Mouse (Mus musculus) limb, embryonic 11.5 days (tissue): ENCODE measurements at regions not wholly inside any gene's neighbourhood (a gene's known extent, or its start where the extent isn't known, plus 50 kb on each side); places are given as distances from the start of the nearest gene placed in this dataset.

Source experiments
- ATAC-seq: fragments of 200-750 bp; cut with Nextera tagmentation; 2 replicates; pipeline ENCODE4 v1.8.0; 2017; ENCODE audit warnings: low read depth; ENCODE audit not compliant: insufficient number of reproducible peaks, low FRiP score, low TSS enrichment
- DNase-seq: peaks from one replicate; pipeline ENCODE4 v3.0.0-alpha.2; 2015; ENCODE audit warnings: low spot score
- H3K27ac ChIP-seq: fragments of 300-500 bp; sonication (generic); replicated peaks from 2 replicates; pipeline ENCODE4 v1.5.1; 2014; ENCODE audit warnings: low read depth, mild to moderate bottlenecking, low read length
- H3K27me3 ChIP-seq: fragments of 300-500 bp; sonication (generic); 2 replicates; pipeline ENCODE4 v1.6.1; 2014; ENCODE audit warnings: mild to moderate bottlenecking, low read length, mixed read lengths; ENCODE audit not compliant: control insufficient read depth, insufficient read depth
- H3K36me3 ChIP-seq: fragments of 300-500 bp; sonication (generic); 2 replicates; pipeline ENCODE4 v1.6.1; 2014; ENCODE audit warnings: mild to moderate bottlenecking, low read length, moderate library complexity, mixed read lengths; ENCODE audit not compliant: control insufficient read depth, insufficient read depth
- H3K4me1 ChIP-seq: fragments of 300-500 bp; sonication (generic); 2 replicates; pipeline ENCODE4 v1.6.1; 2014; ENCODE audit warnings: low read length, mixed read lengths; ENCODE audit not compliant: control insufficient read depth, insufficient read depth
- H3K4me2 ChIP-seq: fragments of 300-500 bp; sonication (generic); 2 replicates; pipeline ENCODE4 v1.6.1; 2014; ENCODE audit warnings: low read depth, mild to moderate bottlenecking, moderate library complexity; ENCODE audit not compliant: severe bottlenecking
- H3K4me3 ChIP-seq: fragments of 300-500 bp; sonication (generic); 2 replicates; pipeline ENCODE4 v1.5.1; 2014; ENCODE audit warnings: low read depth, low read length
- H3K9ac ChIP-seq: fragments of 300-500 bp; sonication (generic); 2 replicates; pipeline ENCODE4 v1.6.1; 2014; ENCODE audit warnings: mild to moderate bottlenecking, low read length
- H3K9me3 ChIP-seq: fragments of 300-500 bp; sonication (generic); 2 replicates; pipeline ENCODE4 v1.6.1; 2016; ENCODE audit warnings: low read length; ENCODE audit not compliant: control insufficient read depth
- WGBS: fragments of 180-500 bp; shearing (Covaris S2); extraction: QIAGEN DNeasy Blood & Tissue Kit; methylation state at CpG from one replicate; pipeline ENCODE4 v1.1.7; 2014; 5-methylcytosine and 5-hydroxymethylcytosine counted together

DNA sequence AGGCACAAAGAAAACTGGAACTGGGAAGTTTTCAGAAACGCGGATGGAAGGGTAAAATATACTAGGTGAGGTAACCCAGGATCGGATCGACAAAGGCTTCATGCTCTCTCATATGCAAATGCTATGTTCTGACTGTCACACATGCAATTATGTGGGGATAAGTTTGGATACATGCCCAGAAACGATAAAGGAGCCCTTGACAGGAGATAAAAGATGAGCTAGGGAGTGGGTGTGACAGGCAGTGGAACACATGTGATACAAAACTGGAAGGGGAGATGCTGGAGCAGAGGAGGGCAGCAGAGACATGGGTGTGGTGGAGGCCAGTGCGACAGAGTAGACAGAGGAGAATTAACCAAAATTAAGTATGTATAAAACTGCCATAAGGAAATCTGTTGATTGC lies 250.5 kb upstream of the Fbxl7 start:
- Histone ChIP-seq H3K36me3 (no peaks in the 10 kb centered on the region), H3K27ac (no peak overlapping the region), H3K9me3 (no peaks in the 10 kb centered on the region), H3K4me3 (no peak overlapping the region), H3K4me2 (no peak overlapping the region), H3K4me1 (no peaks in the 10 kb centered on the region), H3K9ac (no peak overlapping the region), H3K27me3 (no peaks in the 10 kb centered on the region)
- WGBS, result 89% methylated on average over 6 of the region's 6 CpGs
- ATAC-seq (no peak), DNase-seq (no peak)

DNA sequence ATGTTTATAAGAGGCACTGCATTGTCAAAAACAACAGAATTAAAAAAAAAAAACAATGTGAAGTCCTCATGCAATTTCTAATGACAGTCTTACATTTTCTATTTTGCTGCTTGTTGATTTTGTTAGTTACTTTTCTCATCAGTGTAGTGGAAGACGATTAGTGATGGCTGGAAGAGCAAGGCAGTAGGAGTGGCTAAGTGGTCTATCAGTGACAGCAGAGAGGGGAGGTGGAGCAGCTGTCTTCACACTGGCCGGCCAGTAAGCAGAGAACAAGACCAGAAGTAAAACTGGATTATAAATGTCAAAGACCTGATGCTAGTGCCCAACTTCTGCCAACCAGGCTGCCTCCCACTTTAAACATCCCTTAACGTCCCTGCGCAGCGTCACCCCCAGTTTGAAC lies 265.6 kb upstream of the Fbxl7 start:
- no peaks in the 10 kb centered on the region for H3K36me3 ChIP-seq
- H3K4me2 ChIP-seq, result no peak overlapping the region
- no peak overlapping the region for H3K4me3 ChIP-seq
- H3K27ac ChIP-seq, result no peak overlapping the region
- H3K4me1 ChIP-seq, result no peaks in the 10 kb centered on the region
- no peak for ATAC-seq
- H3K9me3 ChIP-seq, result no peaks in the 10 kb centered on the region
- no peaks in the 10 kb centered on the region for H3K27me3 ChIP-seq
- DNase-seq, result no peak
- WGBS, result 69% methylated on average over 5 of the region's 5 CpGs
- no peak overlapping the region for H3K9ac ChIP-seq

DNA sequence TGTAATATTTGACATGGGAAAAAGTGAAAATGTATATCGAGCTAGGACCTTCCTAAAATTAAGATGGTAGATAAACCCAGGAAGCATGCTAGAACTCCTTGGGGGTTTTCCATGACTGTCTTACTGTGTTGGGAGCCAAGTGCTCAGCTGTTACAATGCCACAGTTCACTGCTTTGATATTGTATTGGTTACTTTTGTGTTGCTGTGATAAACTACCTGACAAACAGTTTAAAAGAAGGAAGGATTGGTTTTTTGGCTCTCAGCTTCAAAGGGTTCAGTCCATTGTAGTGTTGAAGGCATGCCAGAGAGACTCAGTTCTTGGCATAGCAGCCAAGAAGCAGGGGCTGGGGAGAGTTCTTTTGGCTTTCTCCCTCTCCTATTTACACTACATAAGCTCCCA lies 272.1 kb upstream of the Fbxl7 start:
- no peak overlapping the region for H3K4me2 ChIP-seq
- H3K27me3 ChIP-seq, result no peaks in the 10 kb centered on the region
- no peaks in the 10 kb centered on the region for H3K36me3 ChIP-seq
- H3K4me3 ChIP-seq, result no peak overlapping the region
- H3K4me1 ChIP-seq, result no peaks in the 10 kb centered on the region
- ATAC-seq, result no peak
- no peaks in the 10 kb centered on the region for H3K9me3 ChIP-seq
- no peak overlapping the region for H3K9ac ChIP-seq
- H3K27ac ChIP-seq, result no peak overlapping the region
- no peak for DNase-seq
- WGBS, result 92% methylated on average over 1 of the region's 1 CpGs

DNA sequence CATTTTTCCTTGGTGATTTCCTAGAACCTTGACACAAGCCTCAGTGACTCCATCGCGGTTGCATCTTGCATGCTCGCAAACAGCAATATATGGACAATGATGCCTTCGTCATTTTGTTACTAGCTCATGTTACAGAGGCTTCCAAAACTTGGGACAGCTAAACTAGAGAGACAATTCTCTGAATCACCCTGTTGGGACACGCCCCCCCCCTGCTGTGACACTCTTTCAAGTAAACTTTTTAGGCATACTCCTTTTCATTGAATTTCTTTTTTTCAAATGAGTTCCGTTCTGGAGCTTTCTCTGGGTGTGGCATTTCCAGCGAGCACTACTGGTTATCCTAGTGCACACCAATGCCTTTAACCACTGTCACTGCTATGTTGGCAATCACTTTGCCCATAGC lies 274.5 kb upstream of the Fbxl7 start:
- ATAC-seq (no peak), DNase-seq (no peak)
- Histone ChIP-seq H3K9ac (no peak overlapping the region), H3K4me3 (no peak overlapping the region), H3K36me3 (no peaks in the 10 kb centered on the region), H3K4me2 (no peak overlapping the region), H3K9me3 (no peaks in the 10 kb centered on the region), H3K27ac (no peak overlapping the region), H3K4me1 (no peaks in the 10 kb centered on the region), H3K27me3 (no peaks in the 10 kb centered on the region)
- WGBS, result 90% methylated on average over 7 of the region's 7 CpGs

DNA sequence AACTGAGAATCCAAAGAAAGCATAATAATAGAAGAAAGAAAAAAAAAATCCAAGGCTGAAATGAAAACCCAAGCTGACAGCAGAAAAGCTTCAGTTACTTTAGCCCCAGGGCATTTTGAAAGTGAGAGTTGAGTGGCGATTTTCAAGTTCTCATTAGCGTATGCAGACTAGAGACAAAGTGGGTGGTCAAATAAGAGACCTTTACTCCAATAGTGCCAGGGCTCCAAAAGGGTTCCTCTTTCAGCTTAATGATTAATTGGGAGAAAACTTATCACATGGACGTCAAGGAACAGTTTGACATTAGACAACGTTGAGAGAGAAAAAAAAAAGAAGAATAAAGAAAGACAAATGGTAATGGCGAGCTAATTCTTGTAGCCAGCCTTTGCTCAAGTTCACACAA lies 278.1 kb upstream of the Fbxl7 start:
- Histone ChIP-seq H3K4me1 (no peaks in the 10 kb centered on the region), H3K27ac (no peak overlapping the region), H3K4me2 (no peak overlapping the region), H3K4me3 (no peak overlapping the region), H3K9ac (no peak overlapping the region), H3K9me3 (no peaks in the 10 kb centered on the region), H3K36me3 (no peaks in the 10 kb centered on the region), H3K27me3 (no peaks in the 10 kb centered on the region)
- 44% methylated on average over 5 of the region's 5 CpGs for WGBS
- ATAC-seq (no peak), DNase-seq (no peak)

DNA sequence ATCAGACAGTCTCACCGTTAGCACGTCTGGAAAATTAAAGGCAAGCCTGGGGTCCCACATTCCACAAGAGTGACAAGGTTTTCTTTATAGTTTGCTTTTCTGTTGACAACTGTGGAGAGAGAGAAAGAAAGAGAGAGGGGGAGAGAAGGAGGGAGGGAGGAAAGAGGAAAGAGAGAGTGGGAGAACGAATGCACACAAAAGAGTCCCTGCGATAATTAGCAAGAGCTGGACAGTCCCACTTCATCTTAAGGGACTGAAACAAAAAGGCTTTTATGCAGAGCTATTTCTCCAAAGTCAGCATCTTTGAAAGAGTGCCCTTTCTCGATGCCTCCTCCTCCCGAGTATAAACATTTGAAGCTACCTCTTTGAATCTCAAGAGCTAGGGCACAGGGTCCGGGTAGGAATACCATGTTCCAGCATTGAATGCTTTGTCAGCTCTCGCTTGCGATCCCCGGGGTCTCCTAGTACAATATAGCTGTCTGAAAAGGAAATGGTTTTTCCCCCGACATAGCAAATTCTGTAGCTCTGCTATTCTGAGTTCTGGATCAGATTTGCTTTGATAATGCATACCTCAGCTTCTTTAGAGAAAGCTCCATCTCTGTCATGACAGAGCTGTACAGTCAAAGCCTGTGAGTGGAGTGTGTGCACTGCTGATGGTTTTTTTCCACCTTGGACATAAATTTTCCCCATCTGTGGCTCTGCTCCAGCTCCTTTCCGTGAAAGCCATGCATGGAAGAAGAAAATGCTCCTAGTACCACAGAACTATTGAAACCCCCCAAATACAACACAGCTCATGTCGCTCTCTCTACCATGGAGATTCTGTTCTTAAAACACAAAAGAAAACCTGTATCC lies 282.9 kb upstream of the Fbxl7 start:
- H3K4me3 ChIP-seq, result no peak overlapping the region
- no peak overlapping the region for H3K27ac ChIP-seq
- H3K9me3 ChIP-seq, result no peaks in the 10 kb centered on the region
- no peaks in the 10 kb centered on the region for H3K4me1 ChIP-seq
- no peak overlapping the region for H3K9ac ChIP-seq
- DNase-seq (no peak), ATAC-seq (no peak)
- H3K36me3 ChIP-seq, result no peaks in the 10 kb centered on the region
- no peaks in the 10 kb centered on the region for H3K27me3 ChIP-seq
- no peak overlapping the region for H3K4me2 ChIP-seq
- WGBS, result 76% methylated on average over 13 of the region's 13 CpGs

DNA sequence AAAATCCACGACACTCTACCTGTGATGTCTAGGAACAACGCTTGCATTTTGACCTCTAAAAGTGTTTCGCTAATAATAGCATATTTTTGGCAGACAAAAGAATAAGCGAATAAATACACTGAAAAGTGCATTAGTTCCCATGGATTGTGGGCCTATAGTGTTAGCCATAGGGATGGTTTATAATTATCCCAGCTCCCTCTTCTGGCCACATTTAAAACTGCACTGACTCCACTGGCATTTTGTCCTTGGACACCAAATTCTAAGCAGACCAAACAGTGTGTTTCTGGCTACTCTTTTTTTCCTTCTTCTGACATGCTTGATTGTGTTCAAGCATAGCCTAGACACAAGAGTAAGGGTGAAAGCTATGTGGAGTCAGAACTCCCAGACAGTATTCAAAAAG lies 276.8 kb upstream of the Ank start:
- Histone ChIP-seq H3K27me3 (no peaks in the 10 kb centered on the region), H3K4me1 (no peaks in the 10 kb centered on the region), H3K36me3 (no peaks in the 10 kb centered on the region), H3K9me3 (no peaks in the 10 kb centered on the region), H3K27ac (no peak overlapping the region), H3K4me2 (no peak overlapping the region), H3K4me3 (no peak overlapping the region), H3K9ac (no peak overlapping the region)
- DNase-seq, result peak; percentile 55
- WGBS, result 58% methylated on average over 4 of the region's 4 CpGs
- no peak for ATAC-seq

DNA sequence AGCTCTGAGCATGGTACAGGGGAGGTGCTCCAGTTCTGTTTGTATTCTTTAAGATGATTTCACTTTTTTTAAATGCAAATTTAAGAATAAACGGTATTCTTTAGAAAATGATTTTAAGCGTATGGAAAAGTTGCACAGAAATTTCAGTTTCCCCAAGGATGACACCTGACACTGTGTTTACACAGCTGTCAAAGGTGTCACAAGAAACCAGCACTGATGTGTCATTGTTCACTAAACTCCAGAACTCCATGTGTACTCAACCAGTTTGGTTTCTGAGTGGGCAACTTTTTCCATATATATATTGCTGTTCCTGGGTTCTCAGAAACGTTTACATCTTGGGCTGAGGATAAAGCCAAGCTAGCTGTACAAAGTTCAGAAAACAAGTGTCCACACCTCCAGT lies 265.0 kb upstream of the Ank start:
- ATAC-seq, result no peak
- no peaks in the 10 kb centered on the region for H3K27me3 ChIP-seq
- no peak overlapping the region for H3K27ac ChIP-seq
- no peak overlapping the region for H3K4me3 ChIP-seq
- H3K4me2 ChIP-seq, result no peak overlapping the region
- H3K9ac ChIP-seq, result no peak overlapping the region
- H3K9me3 ChIP-seq, result no peaks in the 10 kb centered on the region
- H3K36me3 ChIP-seq, result no peaks in the 10 kb centered on the region
- no peaks in the 10 kb centered on the region for H3K4me1 ChIP-seq
- no peak for DNase-seq
- WGBS, result 92% methylated on average over 3 of the region's 3 CpGs

DNA sequence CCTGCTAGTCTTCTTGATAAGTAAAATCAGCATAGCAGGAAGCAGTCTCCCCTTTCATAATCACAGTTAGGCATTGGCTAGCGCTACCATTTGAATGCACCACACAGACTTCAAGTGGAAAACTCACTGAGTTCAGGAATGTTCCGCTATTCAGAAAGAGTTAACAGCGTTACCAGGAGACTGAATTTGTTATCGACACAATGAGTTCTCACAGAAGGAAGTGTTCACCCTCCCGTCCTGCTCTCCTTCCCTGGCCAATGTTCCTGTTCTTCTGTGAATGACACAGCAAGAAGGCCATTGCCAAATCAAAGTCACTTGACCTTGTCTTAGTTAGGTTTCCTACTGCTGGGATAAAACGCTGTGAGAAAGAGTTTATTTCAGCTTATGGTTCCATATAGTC lies 261.6 kb upstream of the Ank start:
- H3K4me1 ChIP-seq, result 0 out of 2 replicates have a peak, but pooled peaks cover 3% of the 10 kb centered on the region
- WGBS, result 78% methylated on average over 6 of the region's 6 CpGs
- ATAC-seq, result no peak
- no peak for DNase-seq
- no peak overlapping the region for H3K9ac ChIP-seq
- no peaks in the 10 kb centered on the region for H3K9me3 ChIP-seq
- no peak overlapping the region for H3K4me3 ChIP-seq
- no peak overlapping the region for H3K4me2 ChIP-seq
- no peaks in the 10 kb centered on the region for H3K36me3 ChIP-seq
- no peak overlapping the region for H3K27ac ChIP-seq
- H3K27me3 ChIP-seq, result no peaks in the 10 kb centered on the region
